Mouse (Mus musculus): ENCODE measurements at regions not wholly inside any gene's neighbourhood (a gene's known extent, or its start where the extent isn't known, plus 50 kb on each side); places are given as distances from the start of the nearest gene placed in this dataset.

GRCm38 (mm10) chr3:154381561-154381960 is 51.1 kb upstream of the Lhx8 start:
- peaks cover 10% of the 10 kb centered on the region; the same call in 1 of the 2 replicates for H3K4me1 ChIP-seq (ENCODE audit: control insufficient read depth, insufficient read depth, low read length)
- ATAC-seq (ENCODE audit: low FRiP score, low TSS enrichment) (no peak), DNase-seq (peak; percentile 32)
- H3K9ac ChIP-seq (replicated peaks; ENCODE audit: low read length): no peak overlapping the region
- H3K9me3 ChIP-seq (ENCODE audit: control insufficient read depth, low read length): no peaks in the 10 kb centered on the region
- H3K4me2 ChIP-seq (ENCODE audit: low read length): no peak overlapping the region
- no peaks in the 10 kb centered on the region for H3K27me3 ChIP-seq (ENCODE audit: control insufficient read depth, insufficient read depth, low read length)
- no peak overlapping the region for H3K4me3 ChIP-seq (replicated peaks; ENCODE audit: low read depth, low read length)
- no peak overlapping the region for H3K27ac ChIP-seq (replicated peaks; ENCODE audit: low read depth, low read length)
- H3K36me3 ChIP-seq (ENCODE audit: control insufficient read depth, insufficient read depth, low read length): no peaks in the 10 kb centered on the region
- 11% methylated on average over 5 of the region's 5 CpGs for WGBS
